ENCODE assay signal across 22 mouse cellular contexts in the genomic region with DNA sequence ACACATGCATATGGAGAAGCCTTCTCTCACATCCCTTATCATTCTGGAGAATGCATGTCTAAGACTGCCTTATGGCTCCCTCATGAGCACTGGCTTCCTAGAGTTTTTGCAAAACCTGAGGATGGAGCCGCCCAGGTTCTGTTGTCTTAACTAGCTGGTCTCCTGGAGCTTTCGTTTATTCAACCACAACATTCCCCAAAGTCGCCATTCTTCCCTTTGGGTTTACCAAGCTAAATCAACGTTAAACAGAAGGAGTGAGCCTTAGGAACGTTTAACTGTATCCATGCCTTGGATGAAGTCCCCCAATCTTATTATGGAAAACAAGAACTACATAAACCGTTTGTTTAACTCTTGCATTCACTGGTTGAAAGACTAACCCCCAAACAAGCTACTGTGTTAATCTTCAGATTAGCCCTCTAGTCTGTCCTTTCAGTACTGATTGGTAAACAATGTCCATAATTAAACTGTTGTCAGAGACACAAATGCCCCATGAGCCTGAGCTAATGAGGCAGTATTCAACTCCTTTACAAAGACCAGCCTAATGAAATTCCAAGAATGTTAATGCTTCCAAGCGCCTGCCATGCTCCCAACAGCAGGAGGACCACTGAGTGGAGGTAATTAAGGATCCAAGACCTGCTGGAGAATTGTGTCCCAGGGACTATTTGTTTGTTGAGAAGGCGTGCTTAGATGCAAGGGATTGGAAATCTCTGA.
DNase-seq lines count a peak whose midpoint lies in the region; ATAC-seq lines count a peak whose summit lies in the region.
"Had no signal": no experiment of that assay in that cellular context is flagged by ENCODE, and none has a peak within 500 bp of the region (broad histone marks: within the 10 kb centered on the region; RNA-seq: fewer than 3 reads in every experiment).

No protein-coding gene starts in this region.

- H3K9me3 ChIP-seq in forebrain, embryonic 12.5 days = no peaks in the 10 kb centered on the region
- H3K9me3 ChIP-seq in limb, embryonic 10.5 days (replicated peaks) = no peaks in the 10 kb centered on the region
- H3K9me3 ChIP-seq: midbrain, embryonic 12.5 days had no signal

- H3K9ac ChIP-seq in forebrain, embryonic 12.5 days = no peak overlapping the region
- H3K9ac ChIP-seq: liver, postnatal 0 days; midbrain, embryonic 12.5 days had no signal

- H3K27ac ChIP-seq in forebrain, embryonic 12.5 days = no peak overlapping the region
- 0 out of 2 replicates have a peak overlapping the region, but pooled peaks have one; percentile 40 for H3K27ac ChIP-seq in limb, embryonic 10.5 days
- H3K27ac ChIP-seq: gastrocnemius, adult 2 months; kidney, postnatal 0 days; midbrain, embryonic 12.5 days had no signal

- H3K4me3 ChIP-seq in forebrain, embryonic 12.5 days (replicated peaks) = no peak overlapping the region
- H3K4me3 ChIP-seq in limb, embryonic 10.5 days = no peak overlapping the region
- H3K4me3 ChIP-seq: gastrocnemius, adult 2 months; midbrain, embryonic 12.5 days had no signal

- WGBS in forebrain, embryonic 12.5 days = 5% methylated on average over 8 of the region's 8 CpGs
- WGBS in limb, embryonic 10.5 days = 37% methylated on average over 8 of the region's 8 CpGs

- no peaks in the 10 kb centered on the region for H3K36me3 ChIP-seq in forebrain, embryonic 12.5 days (replicated peaks)
- H3K36me3 ChIP-seq in limb, embryonic 10.5 days = no peaks in the 10 kb centered on the region
- H3K36me3 ChIP-seq: midbrain, embryonic 12.5 days had no signal

- H3K4me2 ChIP-seq in forebrain, embryonic 12.5 days = no peak overlapping the region
- H3K4me2 ChIP-seq: heart, embryonic 11.5 days; liver, embryonic 11.5 days; midbrain, embryonic 12.5 days had no signal

- peaks cover 98% of the 10 kb centered on the region for H3K27me3 ChIP-seq in forebrain, embryonic 12.5 days
- H3K27me3 ChIP-seq in limb, embryonic 10.5 days (ENCODE audit: low read depth, poor library complexity, severe bottlenecking) = no peaks in the 10 kb centered on the region

- DNase-seq in embryo, embryonic 10.5 days (ENCODE audit: low spot score) = peak; percentile 38
- DNase-seq in embryo, embryonic 10 days (ENCODE audit: low spot score) = no peak
- DNase-seq in Muller cell, postnatal 12 days (ENCODE audit: inconsistent ontology term) = peak; percentile 78
- no peak for DNase-seq in limb, embryonic 10.5 days (ENCODE audit: low spot score)
- DNase-seq in kidney, postnatal 10 days = no peak
- DNase-seq in urinary bladder, postnatal 14 days (ENCODE audit: low spot score) = no peak
- no peak for DNase-seq in cerebellum, adult 9-10 months
- DNase-seq: adrenal gland, postnatal 36 days; cerebellum, adult 11-12 months; cerebellum, postnatal 25 days; gastrocnemius, adult 2 months; heart, postnatal 14 days; kidney, adult 11 months; left cerebral cortex, postnatal 4 days; liver, postnatal 0 days; thymus, postnatal 14 days had no signal

- 0 out of 2 replicates have a peak, but pooled peaks cover 4% of the 10 kb centered on the region for H3K4me1 ChIP-seq in forebrain, embryonic 12.5 days
- peaks cover 69% of the 10 kb centered on the region for H3K4me1 ChIP-seq in limb, embryonic 10.5 days

- peak; percentile 63; the same call in 1 of the 2 replicates for ATAC-seq in forebrain, embryonic 12.5 days (ENCODE audit: low FRiP score)
- ATAC-seq: liver, postnatal 0 days; lung, postnatal 0 days had no signal

Comparison
In these comparisons a context has a peak if more than half of its experiments do, and no peak if none do; other contexts are left out.
1. DNase-seq: peak in embryo, embryonic 10.5 days (single experiment) and Muller cell, postnatal 12 days (single experiment); none in embryo, embryonic 10 days (single experiment), limb, embryonic 10.5 days (single experiment), kidney, postnatal 10 days (single experiment), urinary bladder, postnatal 14 days (single experiment) and cerebellum, adult 9-10 months (single experiment).